ENCODE assay signal across 9 mouse cellular contexts in the genomic region with DNA sequence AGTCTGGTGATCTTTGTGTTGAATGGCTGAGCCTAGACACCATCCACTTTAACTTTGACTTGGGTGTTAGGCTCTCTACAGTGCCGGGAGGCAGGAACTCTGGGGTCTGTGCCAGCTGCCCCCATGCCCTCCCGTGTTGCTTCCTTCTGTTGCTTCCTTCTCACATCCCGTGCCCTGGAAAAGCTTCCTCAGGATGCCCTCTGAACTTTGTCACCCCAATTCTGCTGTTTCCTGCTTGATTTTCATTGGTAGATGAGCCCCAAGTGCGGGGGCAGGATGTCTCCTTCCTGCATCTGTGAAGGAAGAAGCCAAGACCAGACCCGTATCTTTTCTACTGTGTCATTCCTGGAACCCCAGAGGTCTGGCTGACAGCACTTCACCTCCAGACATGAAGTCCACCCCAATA. TPM values are rescaled to one million over a fixed set of nuclear protein-coding genes. Genes with fewer than 3 reads are reported as not detected.
DNase-seq lines count a peak whose midpoint lies in the region; ATAC-seq and TF ChIP-seq lines count a peak whose summit lies in the region.
"Had no signal": no experiment of that assay in that cellular context is flagged by ENCODE, and none has a peak within 500 bp of the region (broad histone marks: within the 10 kb centered on the region; RNA-seq: fewer than 3 reads in every experiment).

No protein-coding gene starts in this region.

- no peak for TF ChIP-seq CTCF in gastrocnemius, adult 2 months (IDR thresholded peaks at IDR 0.05)

- ATAC-seq in activated CD4-positive, CD25-positive, alpha-beta regulatory T cell, adult 4 months, result peak; percentile 82
- peak; percentile 20; the same call in 1 of the 2 replicates for ATAC-seq in lung, embryonic 16.5 days (ENCODE audit: low read depth)
- ATAC-seq in megakaryocyte-erythroid progenitor cell, adult 5-6 weeks (replicated peaks; ENCODE audit: low FRiP score, low TSS enrichment, poor library complexity, severe bottlenecking), result no peak; the same call in 1 of the 2 replicates

- peak overlapping the region; percentile 44; the same call in 1 of the 2 replicates for H3K9ac ChIP-seq in lung, embryonic 16.5 days (ENCODE audit: low read length)

- WGBS in lung, embryonic 16.5 days, result 46% methylated on average over 5 of the region's 5 CpGs

- no peaks in the 10 kb centered on the region for H3K36me3 ChIP-seq in lung, embryonic 16.5 days (ENCODE audit: control insufficient read depth, insufficient read depth, low read length)

- H3K9me3 ChIP-seq in lung, embryonic 16.5 days (ENCODE audit: control insufficient read depth, low read length), result no peaks in the 10 kb centered on the region

- peaks cover 24% of the 10 kb centered on the region for H3K4me1 ChIP-seq in lung, embryonic 16.5 days (replicated peaks; ENCODE audit: control insufficient read depth, insufficient read depth, low read length)

- intact Hi-C loops in gastrocnemius, adult 2 months (cut with DNase I), result no loop called here

- H3K27ac ChIP-seq in gastrocnemius, adult 2 months, result peak overlapping the region; percentile 40
- H3K27ac ChIP-seq in lung, embryonic 16.5 days (ENCODE audit: low read length), result peak overlapping the region; percentile 69

- no peak overlapping the region; the same call in 1 of the 2 replicates for H3K4me2 ChIP-seq in lung, embryonic 16.5 days (ENCODE audit: low read depth, low read length)

- no peak overlapping the region for H3K4me3 ChIP-seq in gastrocnemius, adult 2 months
- no peak overlapping the region for H3K4me3 ChIP-seq in lung, embryonic 16.5 days (ENCODE audit: low read length)

- no peak for DNase-seq in gastrocnemius, adult 2 months
- DNase-seq in gastrocnemius, adult 8-10 months (ENCODE audit: low spot score in 2 of 2), result no peak
- DNase-seq in induced T-regulatory cell, adult 2 months (ENCODE audit: low read depth), result peak; percentile 65
- no peak for DNase-seq in cerebellum, adult 11-12 months
- DNase-seq in retina, embryonic 14.5 days (ENCODE audit: low spot score), result no peak
- DNase-seq: cerebellum, adult 9-10 months had no signal

- no peaks in the 10 kb centered on the region for H3K27me3 ChIP-seq in lung, embryonic 16.5 days (ENCODE audit: control insufficient read depth, insufficient read depth, low read depth, low read length)

RNA-seq across cellular contexts. Expression of gene Cstad, which starts 41.4 kb away (rescaled TPM):
- 1 to 10 TPM in 1 of 2 experiments, under 1 TPM in 1; 0.47 to 1.8 TPM for total RNA-seq in gastrocnemius, adult 2 months (2021)
- total RNA-seq in gastrocnemius, adult 8-10 months (2022), result 1 to 10 TPM in 2 of 4 experiments, under 1 TPM in 2; 0.41 to 1.7 (median 0.77) TPM
- 1 to 10 TPM; 1.2 to 2.0 TPM for polyA plus RNA-seq in activated CD4-positive, CD25-positive, alpha-beta regulatory T cell, adult 4 months (2017; shearing (Covaris generic))
- polyA plus RNA-seq in lung, embryonic 16.5 days (2015; fragmentation: Nextera tagmentation; extraction: Ambion mirVana), result 0.69 and 1.6 TPM in 2 replicates
- 2.7 TPM in 1 of 2 replicates, not detected in the other for total RNA-seq in megakaryocyte-erythroid progenitor cell, adult 5-6 weeks (2014; fragmentation: Nextera tagmentation)
- total RNA-seq in megakaryocyte-erythroid progenitor cell, adult 5-6 weeks (2017), result 1.0 TPM in 1 of 2 replicates, not detected in the other
